Mouse (Mus musculus): ENCODE results near the gene Olfml2a.

Olfml2a gene

GRCm38 (mm10) chr2:38939047-38939446, 7.3 kb downstream of the Olfml2a start:
- DNase-seq = no peak

GRCm38 (mm10) chr2:38941426-38941825, 9.6 kb downstream of the Olfml2a start:
- DNase-seq = no peak

GRCm38 (mm10) chr2:38941898-38942297, 10.1 kb downstream of the Olfml2a start:
- no peak for DNase-seq

- no peak for DNase-seq
These were observed 11.4 kb downstream of the Olfml2a start for GRCm38 (mm10) chr2:38943161-38943560.

GRCm38 (mm10) chr2:38943977-38944376, 12.2 kb downstream of the Olfml2a start:
- DNase-seq = no peak

- DNase-seq = no peak
These were observed 12.8 kb downstream of the Olfml2a start for GRCm38 (mm10) chr2:38944460-38945161.

GRCm38 (mm10) chr2:38947566-38947965, 15.8 kb downstream of the Olfml2a start:
- no peak for DNase-seq

GRCm38 (mm10) chr2:38950281-38950719, 18.5 kb downstream of the Olfml2a start:
- no peak for DNase-seq

GRCm38 (mm10) chr2:38953152-38953883, 21.5 kb downstream of the Olfml2a start:
- no peak for DNase-seq

- no peak for DNase-seq
These were observed 24.3 kb downstream of the Olfml2a start for GRCm38 (mm10) chr2:38956062-38956461.

GRCm38 (mm10) chr2:38957671-38958223, 26.0 kb downstream of the Olfml2a start:
- DNase-seq = no peak

GRCm38 (mm10) chr2:38964198-38964597, 32.4 kb downstream of the Olfml2a start:
- no peak for DNase-seq

GRCm38 (mm10) chr2:38969650-38970049, 37.9 kb downstream of the Olfml2a start:
- no peak for DNase-seq

GRCm38 (mm10) chr2:38970057-38970456, 38.3 kb downstream of the Olfml2a start:
- no peak for DNase-seq

GRCm38 (mm10) chr2:38973223-38973622, 41.4 kb downstream of the Olfml2a start:
- no peak for DNase-seq

- DNase-seq = no peak
These were observed 41.9 kb downstream of the Olfml2a start for GRCm38 (mm10) chr2:38973701-38974100.

GRCm38 (mm10) chr2:38974171-38974570, 42.4 kb downstream of the Olfml2a start:
- no peak for DNase-seq

- no peak for DNase-seq
These were observed 43.4 kb downstream of the Olfml2a start for GRCm38 (mm10) chr2:38975181-38975580.

- no peak for DNase-seq
These were observed 44.4 kb downstream of the Olfml2a start for GRCm38 (mm10) chr2:38975941-38976805.

GRCm38 (mm10) chr2:38977837-38978236, 46.1 kb downstream of the Olfml2a start:
- DNase-seq = no peak

- no peak for DNase-seq
These were observed 51.7 kb downstream of the Olfml2a start for GRCm38 (mm10) chr2:38983456-38983855.

GRCm38 (mm10) chr2:38986580-38986979, 54.8 kb downstream of the Olfml2a start:
- DNase-seq = no peak

GRCm38 (mm10) chr2:38987371-38987770, 55.6 kb downstream of the Olfml2a start:
- no peak for DNase-seq

All from thymus, postnatal 36 days (tissue).